Mouse (Mus musculus) kidney, postnatal 0 days (tissue): ENCODE results near the gene Slc9b1. TPM values are rescaled to one million over a fixed set of nuclear protein-coding genes. Genes with fewer than 3 reads are reported as not detected.
A peak's percentile ranks its signal among the peaks of the same experiment; 100 is the strongest.

Experiments used
- ATAC-seq: fragments of 200-750 bp; cut with Nextera tagmentation; replicated peaks from 2 replicates; pipeline ENCODE4 v1.8.0; 2017; ENCODE audit warnings: low read depth, moderate number of reproducible peaks, moderate TSS enrichment, moderate library complexity; ENCODE audit not compliant: low FRiP score
- DNase-seq: peaks from one replicate; pipeline ENCODE4 v3.0.0-alpha.2; 2016; ENCODE audit warnings: low spot score
- H3K27ac ChIP-seq: fragments of 300-500 bp; sonication (generic); 2 replicates; pipeline ENCODE4 v1.5.1; 2014; ENCODE audit warnings: mild to moderate bottlenecking
- H3K27me3 ChIP-seq: fragments of 300-500 bp; sonication (generic); 2 replicates; pipeline ENCODE4 v1.6.1; 2014; ENCODE audit warnings: low read length, mixed read lengths; ENCODE audit not compliant: insufficient read depth
- H3K36me3 ChIP-seq: fragments of 300-500 bp; sonication (generic); 2 replicates; pipeline ENCODE4 v1.6.1; 2014; ENCODE audit warnings: low read length, mixed read lengths; ENCODE audit not compliant: insufficient read depth
- H3K4me1 ChIP-seq: fragments of 300-500 bp; sonication (generic); replicated peaks from 2 replicates; pipeline ENCODE4 v1.6.1; 2014; ENCODE audit warnings: antibody characterized with exemption, low read length, mixed read lengths; ENCODE audit not compliant: insufficient read depth
- H3K4me2 ChIP-seq: fragments of 300-500 bp; sonication (generic); 2 replicates; pipeline ENCODE4 v1.6.1; 2014; ENCODE audit warnings: mild to moderate bottlenecking, low read length, moderate library complexity, mixed read lengths
- H3K4me3 ChIP-seq: fragments of 300-500 bp; sonication (generic); replicated peaks from 2 replicates; pipeline ENCODE4 v1.5.1; 2014; ENCODE audit warnings: low read depth, low read length
- H3K9ac ChIP-seq: fragments of 300-500 bp; sonication (generic); 2 replicates; pipeline ENCODE4 v1.6.1; 2014; ENCODE audit warnings: low read depth, low read length
- H3K9me3 ChIP-seq: fragments of 300-500 bp; sonication (generic); replicated peaks from 2 replicates; pipeline ENCODE4 v1.6.1; 2016; ENCODE audit warnings: low read length, inconsistent platforms, mixed read lengths
- CTCF ChIP-seq: IDR thresholded peaks from 2 replicates; pipeline ENCODE4 v1.5.1; 2016; ENCODE audit warnings: antibody characterized with exemption, low read depth, mild to moderate bottlenecking, moderate library complexity
- whole genome bisulfite sequencing: fragments of 180-500 bp; shearing (Covaris S2); extraction: QIAGEN DNeasy Blood & Tissue Kit; methylation state at CpG from one replicate; pipeline ENCODE4 v1.1.7; 2014; 5-methylcytosine and 5-hydroxymethylcytosine counted together
- polyA plus RNA-seq: library from polyadenylated mRNA; unstranded; fragments of >200 nt; fragmentation: Nextera tagmentation; extraction: Ambion mirVana; gene quantifications from 2 replicates; pipeline ENCODE4 v1.2.1, GENCODE M21; 2015

Gene Slc9b1
- polyA plus RNA-seq, 1 experiment from 2014 or later = 0.25 TPM

DNA sequence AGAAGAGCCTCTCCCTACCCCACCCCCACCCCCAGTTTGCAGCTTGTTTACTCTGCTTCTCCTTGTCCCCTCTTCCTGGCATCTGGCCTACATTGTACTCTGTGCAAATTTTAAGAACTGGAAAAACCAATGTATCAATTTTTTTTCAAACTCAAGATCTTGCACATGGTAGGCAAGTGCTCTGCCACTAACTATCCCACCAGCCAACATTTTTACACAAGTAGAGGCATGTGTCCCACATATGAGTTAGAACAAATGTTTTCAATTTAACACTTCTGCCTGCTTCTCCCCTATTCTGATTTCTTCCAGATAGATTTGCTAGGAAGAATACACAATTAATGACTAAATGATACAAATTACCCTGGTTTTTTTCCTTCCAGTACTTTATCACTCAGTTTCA lies 49.3 kb downstream of the Slc9b1 start:
- Histone ChIP-seq H3K4me1 (no peaks in the 10 kb centered on the region), H3K9me3 (no peaks in the 10 kb centered on the region), H3K36me3 (no peaks in the 10 kb centered on the region), H3K4me2 (no peak overlapping the region), H3K27ac (no peak overlapping the region), H3K4me3 (no peak overlapping the region), H3K27me3 (no peaks in the 10 kb centered on the region), H3K9ac (no peak overlapping the region)
- ATAC-seq = no peak
- no peak for DNase-seq
- TF ChIP-seq CTCF = no peak

DNA sequence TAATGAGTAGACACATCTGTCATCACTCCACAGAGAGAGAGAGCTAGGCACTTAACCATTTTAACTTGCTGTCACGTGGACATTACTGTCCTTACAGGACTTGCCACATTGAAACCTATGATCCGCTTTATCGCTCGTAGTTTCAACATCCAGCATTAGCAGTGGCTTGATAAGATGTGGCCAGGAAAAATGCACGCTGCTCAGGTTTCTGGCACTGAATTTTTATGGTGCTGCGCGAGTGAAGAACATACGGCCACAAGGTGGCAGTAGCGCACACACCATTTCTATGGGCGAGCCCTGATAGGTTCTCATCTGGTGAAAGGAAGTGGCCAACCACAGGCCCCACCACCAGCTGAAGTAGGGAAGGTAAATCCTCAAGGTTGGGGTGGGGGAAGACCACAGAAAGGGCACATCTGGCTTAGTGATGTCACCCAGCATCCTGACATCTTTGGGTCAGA lies 54.4 kb downstream of the Slc9b1 start:
- Histone ChIP-seq H3K36me3 (0 out of 2 replicates have a peak, but pooled peaks cover 7% of the 10 kb centered on the region), H3K9ac (no peak overlapping the region), H3K27ac (no peak overlapping the region), H3K4me3 (no peak overlapping the region), H3K4me2 (no peak overlapping the region), H3K9me3 (no peaks in the 10 kb centered on the region), H3K27me3 (no peaks in the 10 kb centered on the region), H3K4me1 (no peaks in the 10 kb centered on the region)
- WGBS = 4% methylated on average over 10 of the region's 10 CpGs
- TF ChIP-seq CTCF = peak; percentile 95
- ATAC-seq (peak; percentile 74), DNase-seq (peak; percentile 93)

DNA sequence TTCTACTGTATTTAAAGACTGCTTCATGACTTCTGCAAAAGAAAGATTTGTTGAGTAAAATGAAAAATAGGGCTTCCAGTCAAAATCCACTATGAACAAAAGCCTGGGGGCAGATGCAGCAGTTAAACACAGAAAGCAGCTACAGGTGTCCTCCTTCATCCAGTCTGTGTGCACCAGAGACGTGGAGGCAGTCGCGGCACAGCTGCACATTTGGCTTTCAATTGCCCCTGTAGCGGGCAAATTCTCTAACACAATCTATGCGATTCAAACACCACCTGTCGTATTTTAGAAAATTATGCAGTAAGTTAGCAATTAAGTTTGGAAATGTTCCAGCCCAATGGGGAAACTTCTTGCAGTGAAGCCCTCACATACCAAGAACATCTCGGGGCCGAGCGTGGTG lies 55.4 kb downstream of the Slc9b1 start:
- no peak for TF ChIP-seq CTCF
- DNase-seq (no peak), ATAC-seq (no peak)
- no peaks in the 10 kb centered on the region for H3K4me1 ChIP-seq
- no peak overlapping the region for H3K4me3 ChIP-seq
- no peak overlapping the region for H3K9ac ChIP-seq
- no peaks in the 10 kb centered on the region for H3K9me3 ChIP-seq
- no peak overlapping the region for H3K4me2 ChIP-seq
- 0 out of 2 replicates have a peak, but pooled peaks cover 9% of the 10 kb centered on the region for H3K36me3 ChIP-seq
- WGBS = 82% methylated on average over 9 of the region's 9 CpGs
- H3K27ac ChIP-seq = no peak overlapping the region
- no peaks in the 10 kb centered on the region for H3K27me3 ChIP-seq

DNA sequence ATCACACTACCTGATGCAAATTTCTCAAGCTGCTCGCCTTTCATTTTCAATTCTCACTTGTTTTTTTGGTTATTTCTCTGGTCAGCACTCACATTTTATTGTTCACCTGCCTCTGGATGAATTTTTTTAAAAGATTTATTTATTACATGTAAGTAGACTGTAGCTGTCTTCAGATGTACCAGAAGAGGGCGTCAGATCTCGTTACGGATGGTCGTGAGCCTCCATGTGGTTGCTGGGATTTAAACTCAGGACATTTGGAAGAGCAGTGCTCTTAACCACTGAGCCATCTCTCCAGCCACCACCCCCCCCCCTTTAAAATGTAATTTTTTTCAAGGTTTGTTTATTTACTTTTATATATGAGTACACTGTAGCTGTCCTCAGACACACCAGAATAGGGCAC lies 56.0 kb downstream of the Slc9b1 start:
- Histone ChIP-seq H3K4me3 (no peak overlapping the region), H3K4me2 (no peak overlapping the region), H3K4me1 (no peaks in the 10 kb centered on the region), H3K36me3 (0 out of 2 replicates have a peak, but pooled peaks cover 9% of the 10 kb centered on the region), H3K27ac (no peak overlapping the region), H3K9ac (no peak overlapping the region), H3K9me3 (no peaks in the 10 kb centered on the region), H3K27me3 (no peaks in the 10 kb centered on the region)
- TF ChIP-seq CTCF = peak; percentile 49
- no peak for ATAC-seq
- 74% methylated on average over 5 of the region's 5 CpGs for WGBS
- DNase-seq = no peak

DNA sequence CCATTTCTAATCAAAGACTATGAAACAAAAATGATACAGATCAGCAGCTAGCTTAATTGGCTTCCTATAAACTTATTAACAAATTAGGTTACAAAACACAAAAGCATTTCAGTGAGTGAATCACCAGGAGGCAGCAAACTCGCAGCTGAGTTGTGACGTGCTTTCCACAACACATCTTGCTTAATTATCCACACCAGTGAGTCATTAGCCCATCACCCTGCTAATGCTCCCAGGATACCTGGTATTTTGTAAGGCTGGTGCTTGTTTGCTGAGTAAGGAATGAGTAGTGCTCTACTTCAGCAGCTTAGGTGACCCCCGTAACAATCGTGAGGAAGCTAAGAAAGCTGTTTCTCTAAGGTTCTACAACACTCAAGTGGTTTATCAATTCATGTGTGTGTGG lies 56.8 kb downstream of the Slc9b1 start:
- no peak overlapping the region for H3K27ac ChIP-seq
- DNase-seq (no peak), ATAC-seq (no peak)
- H3K4me1 ChIP-seq = no peaks in the 10 kb centered on the region
- H3K27me3 ChIP-seq = no peaks in the 10 kb centered on the region
- WGBS = 71% methylated on average over 4 of the region's 4 CpGs
- no peaks in the 10 kb centered on the region for H3K9me3 ChIP-seq
- peak; percentile 22; the same call in 1 of the 2 replicates for TF ChIP-seq CTCF
- no peak overlapping the region for H3K4me3 ChIP-seq
- H3K36me3 ChIP-seq = 0 out of 2 replicates have a peak, but pooled peaks cover 9% of the 10 kb centered on the region
- no peak overlapping the region for H3K9ac ChIP-seq
- H3K4me2 ChIP-seq = no peak overlapping the region

DNA sequence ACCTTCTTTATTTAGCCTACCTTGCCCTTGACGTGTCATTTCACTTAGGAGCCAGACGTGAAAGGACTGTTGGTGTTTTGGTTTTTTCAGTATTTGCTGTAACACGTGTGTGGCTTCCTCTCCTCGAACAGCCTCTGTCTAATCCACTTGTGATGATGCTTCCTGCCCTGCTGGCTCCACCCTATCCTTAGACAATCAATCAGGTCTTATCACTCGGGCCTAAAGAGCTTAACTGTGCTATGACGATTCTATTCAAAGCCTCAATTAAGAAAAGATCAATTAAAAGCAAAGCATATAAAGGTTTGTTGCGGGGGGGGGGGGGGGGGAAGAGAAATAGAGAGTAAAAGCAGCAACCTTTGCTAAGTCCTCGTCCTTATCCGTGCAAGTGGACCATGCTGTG lies 59.5 kb downstream of the Slc9b1 start:
- Histone ChIP-seq H3K4me2 (no peak overlapping the region), H3K27me3 (no peaks in the 10 kb centered on the region), H3K9me3 (no peaks in the 10 kb centered on the region), H3K9ac (no peak overlapping the region), H3K4me3 (no peak overlapping the region), H3K4me1 (no peaks in the 10 kb centered on the region), H3K36me3 (0 out of 2 replicates have a peak, but pooled peaks cover 9% of the 10 kb centered on the region), H3K27ac (no peak overlapping the region)
- DNase-seq (no peak), ATAC-seq (no peak)
- TF ChIP-seq CTCF = no peak
- WGBS = 83% methylated on average over 9 of the region's 9 CpGs

DNA sequence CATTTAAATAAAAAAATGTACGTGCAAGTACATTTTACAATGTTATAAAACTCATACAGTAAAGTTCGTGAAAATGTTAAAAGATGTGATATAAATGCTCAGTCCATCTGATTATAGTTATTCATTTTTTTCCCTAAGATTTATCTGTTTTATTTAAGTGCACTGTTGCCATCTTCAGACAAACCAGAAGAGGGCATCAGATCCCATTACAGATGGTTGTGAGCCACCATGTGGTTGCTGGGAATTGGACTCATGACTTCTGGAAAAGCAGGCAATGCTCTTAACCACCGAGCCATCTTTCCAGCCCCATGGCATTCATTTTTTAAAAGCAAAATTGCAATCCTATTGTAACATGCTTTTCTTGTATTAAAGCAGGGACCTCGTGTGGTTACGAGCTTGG lies 61.4 kb downstream of the Slc9b1 start:
- H3K4me2 ChIP-seq = no peak overlapping the region
- H3K27ac ChIP-seq = no peak overlapping the region
- H3K4me1 ChIP-seq = no peaks in the 10 kb centered on the region
- no peak overlapping the region for H3K4me3 ChIP-seq
- DNase-seq = no peak
- no peak overlapping the region for H3K9ac ChIP-seq
- H3K9me3 ChIP-seq = no peaks in the 10 kb centered on the region
- H3K36me3 ChIP-seq = 0 out of 2 replicates have a peak, but pooled peaks cover 9% of the 10 kb centered on the region
- TF ChIP-seq CTCF = peak; percentile 36
- no peaks in the 10 kb centered on the region for H3K27me3 ChIP-seq
- no peak for ATAC-seq
- WGBS = 94% methylated on average over 5 of the region's 5 CpGs
